Mouse (Mus musculus) ES-E14 (cell line): Measurements from ENCODE around the gene Tbxas1. TPM values are rescaled to one million over a fixed set of nuclear protein-coding genes. Genes with fewer than 3 reads are reported as not detected.

Experiments
- DNase-seq: peaks from one replicate; pipeline ENCODE4 v3.0.0-alpha.2; 2013; ENCODE audit warnings: low read depth, low spot score
- H3K27ac ChIP-seq: 2 replicates; pipeline ENCODE4 v1.5.1; 2012; ENCODE audit warnings: low read depth, mild to moderate bottlenecking, low read length, moderate library complexity, mixed read lengths; ENCODE audit not compliant: poor library complexity, insufficient read depth, severe bottlenecking
- H3K36me3 ChIP-seq: 2 replicates; pipeline ENCODE4 v1.6.1; 2012; ENCODE audit warnings: mild to moderate bottlenecking, low read length, moderate library complexity, mixed read lengths; ENCODE audit not compliant: control insufficient read depth, poor library complexity, insufficient read depth, severe bottlenecking
- H3K4me1 ChIP-seq, 2 experiments: fragments of 150-350 bp in 1 of 2; sonication (generic) in 1 of 2; 2 replicates each; pipeline ENCODE4 v1.6.1; 2012; ENCODE audit warnings: low read length in 2 of 2, mild to moderate bottlenecking in 1 of 2, mixed read lengths in 1 of 2; ENCODE audit not compliant: control insufficient read depth in 2 of 2, insufficient read depth in 2 of 2, poor library complexity in 1 of 2
- H3K4me3 ChIP-seq, 2 experiments: fragments of 150-350 bp in 1 of 2; sonication (generic) in 1 of 2; 2 replicates each; pipeline ENCODE4 v1.5.1; 2012; ENCODE audit warnings: low read length in 2 of 2, low read depth in 1 of 2, mild to moderate bottlenecking in 1 of 2, mixed read lengths in 1 of 2; ENCODE audit not compliant: insufficient read depth in 1 of 2, poor library complexity in 1 of 2, severe bottlenecking in 1 of 2
- H3K9ac ChIP-seq: 2 replicates; pipeline ENCODE4 v1.6.1; 2012; ENCODE audit warnings: low read depth, mild to moderate bottlenecking, low read length, mixed read lengths; ENCODE audit not compliant: poor library complexity, insufficient read depth, severe bottlenecking
- H3K9me3 ChIP-seq: fragments of 150-350 bp; sonication (generic); 2 replicates; pipeline ENCODE4 v1.6.1; 2012; ENCODE audit warnings: low read depth, mild to moderate bottlenecking, low read length; ENCODE audit not compliant: control insufficient read depth, insufficient read depth
- CHD2 ChIP-seq: IDR thresholded peaks from 2 replicates; pipeline ENCODE4 v1.6.1; 2014; ENCODE audit warnings: mild to moderate bottlenecking, low read depth, low read length, inconsistent platforms
- HCFC1 ChIP-seq: IDR thresholded peaks from 2 replicates; pipeline ENCODE4 v1.6.1; 2012; ENCODE audit warnings: low read length, inconsistent platforms, borderline replicate concordance; ENCODE audit not compliant: insufficient read depth
- MAFK ChIP-seq: IDR thresholded peaks from 2 replicates; pipeline ENCODE4 v1.6.1; 2014; ENCODE audit warnings: mild to moderate bottlenecking, low read depth, low read length, inconsistent platforms; ENCODE audit not compliant: insufficient read depth
- ZC3H11A ChIP-seq: IDR thresholded peaks from 2 replicates; pipeline ENCODE4 v1.6.1; 2012; ENCODE audit warnings: low read depth, mild to moderate bottlenecking, inconsistent platforms, low read length, borderline replicate concordance
- ZNF384 ChIP-seq: IDR thresholded peaks from 2 replicates; pipeline ENCODE4 v1.6.1; 2012; ENCODE audit warnings: low read depth, low read length, inconsistent platforms
- in situ Hi-C, 2 experiments: fragments of 600-800 bp; cut with MboI; formaldehyde crosslinking; loops; one replicate each; pipeline ENCODE4 v1.15.1; 2025; ENCODE audit warnings: low sequenced_read_pairs in 2 of 2, inconsistent platforms in 1 of 2; ENCODE audit not compliant: unreplicated experiment in 2 of 2
- total RNA-seq: library from RNA; depleted of rRNA; stranded (reverse); fragments of 300-350 nt; gene quantifications from 2 replicates; pipeline ENCODE4 v1.2.3, GENCODE M21; 2012

The Tbxas1 gene
- total RNA-seq, 1 experiment: not detected

DNA sequence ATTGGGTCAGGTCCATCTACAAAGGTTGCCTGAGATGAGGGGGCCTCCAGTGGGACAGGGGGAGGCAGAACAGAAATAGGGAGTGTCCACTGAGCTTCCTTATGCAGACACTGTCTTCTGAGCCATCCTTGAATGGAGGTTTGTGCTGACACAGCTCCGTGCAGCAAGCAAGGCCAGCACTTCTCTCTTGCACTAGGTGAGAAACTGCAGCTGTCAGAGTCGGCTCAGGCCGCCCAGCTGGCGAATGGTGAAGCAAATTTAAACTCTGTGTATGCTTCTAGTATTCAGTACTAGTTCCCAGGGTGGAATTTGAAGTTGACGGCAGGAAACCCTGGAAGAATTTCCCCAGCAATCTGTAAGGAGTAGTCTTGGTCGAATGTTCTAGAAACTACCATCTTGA lies 175.6 kb downstream of the Tbxas1 start:
- Histone ChIP-seq H3K27ac (no peak overlapping the region), H3K9me3 (no peaks in the 10 kb centered on the region), H3K9ac (no peak overlapping the region), H3K36me3 (no peaks in the 10 kb centered on the region), H3K4me1 (no peaks in the 10 kb centered on the region), H3K4me3 (no peak overlapping the region)
- TF ChIP-seq ZNF384: no peak
- no peak for TF ChIP-seq CHD2
- no peak for TF ChIP-seq ZC3H11A
- in situ Hi-C loops: no loop called here
- no peak for DNase-seq

- no peak overlapping the region for H3K4me3 ChIP-seq
- TF ChIP-seq CHD2: no peak
- TF ChIP-seq HCFC1: no peak
- no peak for TF ChIP-seq ZNF384
- TF ChIP-seq MAFK: no peak
- no peak for TF ChIP-seq ZC3H11A
- H3K36me3 ChIP-seq: no peaks in the 10 kb centered on the region
- in situ Hi-C loops: no loop called here
- H3K27ac ChIP-seq: no peak overlapping the region
- DNase-seq: no peak
- H3K9ac ChIP-seq: no peak overlapping the region
- no peaks in the 10 kb centered on the region for H3K9me3 ChIP-seq
- H3K4me1 ChIP-seq: no peaks in the 10 kb centered on the region
These were observed 176.8 kb downstream of the Tbxas1 start for GRCm38 (mm10) chr6:39051799-39052556.

GRCm38 (mm10) chr6:39052636-39053035 lies 177.4 kb downstream of the Tbxas1 start:
- no peaks in the 10 kb centered on the region for H3K4me1 ChIP-seq
- no peak for DNase-seq
- in situ Hi-C loops: no loop called here
- H3K36me3 ChIP-seq: no peaks in the 10 kb centered on the region
- no peak for TF ChIP-seq HCFC1
- TF ChIP-seq ZC3H11A: no peak
- no peak for TF ChIP-seq ZNF384
- TF ChIP-seq MAFK: no peak
- no peak for TF ChIP-seq CHD2
- H3K27ac ChIP-seq: no peak overlapping the region
- no peak overlapping the region for H3K4me3 ChIP-seq
- H3K9me3 ChIP-seq: no peaks in the 10 kb centered on the region
- no peak overlapping the region for H3K9ac ChIP-seq

- Histone ChIP-seq H3K4me3 (no peak overlapping the region), H3K9me3 (no peaks in the 10 kb centered on the region; the same call in 1 of the 2 replicates), H3K4me1 (no peaks in the 10 kb centered on the region), H3K9ac (no peak overlapping the region), H3K27ac (no peak overlapping the region), H3K36me3 (no peaks in the 10 kb centered on the region)
- in situ Hi-C loops: no loop called here
- no peak for DNase-seq
- no peak for TF ChIP-seq ZNF384
- no peak for TF ChIP-seq HCFC1
- TF ChIP-seq MAFK: no peak
- no peak for TF ChIP-seq CHD2
- TF ChIP-seq ZC3H11A: no peak
These were observed 179.1 kb downstream of the Tbxas1 start for GRCm38 (mm10) chr6:39054206-39054864.
